ENCODE assay signal across 11 mouse cellular contexts in genomic region chr3:95669309-95669665, GRCm38 (mm10). TPM values are rescaled to one million over a fixed set of nuclear protein-coding genes. Genes with fewer than 3 reads are reported as not detected.
DNase-seq lines count a peak whose midpoint lies in the region; ATAC-seq and TF ChIP-seq lines count a peak whose summit lies in the region.
"Had no signal": no experiment of that assay in that cellular context is flagged by ENCODE, and none has a peak within 500 bp of the region (broad histone marks: within the 10 kb centered on the region; RNA-seq: fewer than 3 reads in every experiment).

No protein-coding gene starts in this region.

- no peaks in the 10 kb centered on the region for H3K9me3 ChIP-seq in heart, postnatal 0 days (replicated peaks; ENCODE audit: control insufficient read depth, low read length)

- H3K79me2 ChIP-seq in macrophage (ENCODE audit: inconsistent target), result peaks cover 76% of the 10 kb centered on the region

- TF ChIP-seq POLR2A in bone marrow, adult 2 months (IDR thresholded peaks at IDR 0.05; ENCODE audit: borderline replicate concordance, control insufficient read depth, low read depth, low read length), result no peak

- DNase-seq in heart, postnatal 0 days (ENCODE audit: low spot score), result no peak
- no peak for DNase-seq in heart, postnatal 10 days
- DNase-seq in 416B (ENCODE audit: low read depth), result peak; percentile 66
- DNase-seq in right cerebral cortex, adult 18-20 months, result no peak
- DNase-seq in adrenal gland, adult 8-10 months, result no peak
- DNase-seq in adrenal gland, postnatal 10 days, result no peak
- DNase-seq: adrenal gland, postnatal 14 days; cerebellum, adult 9-11 months; left cerebral cortex, postnatal 4 days had no signal

- H3K4me3 ChIP-seq in heart, postnatal 0 days (ENCODE audit: low read depth, low read length), result no peak overlapping the region
- H3K4me3 ChIP-seq in bone marrow, adult 2 months (replicated peaks; ENCODE audit: control insufficient read depth, low read depth, low read length), result no peak overlapping the region
- no peak overlapping the region for H3K4me3 ChIP-seq in macrophage (ENCODE audit: inconsistent target)

- 84% methylated on average over 3 of the region's 3 CpGs for WGBS in heart, postnatal 0 days
- WGBS in bone marrow, adult 2 months, result 9% methylated on average over 3 of the region's 3 CpGs
- WGBS in macrophage (ENCODE audit: missing documents), result 7% methylated on average over 3 of the region's 3 CpGs

- no peak overlapping the region for H3K4me2 ChIP-seq in heart, postnatal 0 days (ENCODE audit: low read depth, low read length)

- no peak for TF ChIP-seq CTCF in heart, postnatal 0 days (IDR thresholded peaks at IDR 0.05; ENCODE audit: low read depth)
- no peak for TF ChIP-seq CTCF in bone marrow, adult 2 months (IDR thresholded peaks at IDR 0.05; ENCODE audit: control insufficient read depth, insufficient read depth, low read length)

- peak overlapping the region; percentile 100 for H3K27ac ChIP-seq in heart, postnatal 0 days (ENCODE audit: low read depth)
- peak overlapping the region; percentile 96 for H3K27ac ChIP-seq in bone marrow, adult 2 months (ENCODE audit: control insufficient read depth, insufficient read depth, low read depth, low read length, poor library complexity)
- peak overlapping the region; percentile 84 for H3K27ac ChIP-seq in macrophage

- H3K4me1 ChIP-seq in heart, postnatal 0 days (ENCODE audit: control insufficient read depth, insufficient read depth), result peaks cover 67% of the 10 kb centered on the region
- H3K4me1 ChIP-seq in bone marrow, adult 2 months (ENCODE audit: control insufficient read depth, insufficient read depth, low read length), result peaks cover 22% of the 10 kb centered on the region

- peaks cover 22% of the 10 kb centered on the region for H3K36me3 ChIP-seq in heart, postnatal 0 days (replicated peaks; ENCODE audit: control insufficient read depth, insufficient read depth, low read length)
- H3K36me3 ChIP-seq in macrophage (ENCODE audit: inconsistent target), result no peaks in the 10 kb centered on the region

- no peaks in the 10 kb centered on the region for H3K27me3 ChIP-seq in heart, postnatal 0 days (ENCODE audit: control insufficient read depth, insufficient read depth, low read length)

- no peak for TF ChIP-seq EP300 in heart, postnatal 0 days (IDR thresholded peaks at IDR 0.05; ENCODE audit: low read depth)

- no peak overlapping the region for H3K9ac ChIP-seq in heart, postnatal 0 days (replicated peaks; ENCODE audit: low read depth, low read length)

- ATAC-seq in heart, postnatal 0 days (ENCODE audit: insufficient read depth, low read depth), result no peak

- intact Hi-C loops in heart, postnatal 10 days (cut with DNase I), result no loop called here

RNA-seq across cellular contexts. Expression of gene Mcl1, which starts 10.7 kb away (rescaled TPM):
- 213 and 278 TPM in 2 replicates for total RNA-seq in heart, postnatal 0 days (2014; rRNA removed; ENCODE audit: low replicate concordance)
- 50.1 and 51.9 TPM in 2 replicates for polyA plus RNA-seq in heart, postnatal 0 days (2015; fragmentation: Nextera tagmentation; extraction: Ambion mirVana)
- 100 to 1,000 TPM; 147 to 161 TPM for total RNA-seq in heart, postnatal 10 days (2021)
- polyA plus RNA-seq in bone marrow, adult 2 months (2011; ENCODE audit: insufficient read depth, insufficient read length, low replicate concordance, missing spikeins), result 88.8 and 134 TPM in 2 replicates
- 1,000 to 10,000 TPM in 10 of 26 experiments, 100 to 1,000 TPM in 16; 471 to 2,042 (median 842) TPM for total RNA-seq in macrophage (2018; cell fraction: chromatin; rRNA removed)
- 1,000 to 10,000 TPM in 4 of 26 experiments, 100 to 1,000 TPM in 22; 492 to 1,133 (median 611) TPM for total RNA-seq in macrophage (2018; cell fraction: cytosol; rRNA removed)
- 1,000 to 10,000 TPM in 21 of 26 experiments, 100 to 1,000 TPM in 5; 701 to 2,394 (median 1,238) TPM for total RNA-seq in macrophage (2018; cell fraction: nucleus; rRNA removed)
- 251 to 507 TPM (median 488 TPM) in 3 replicates for polyA plus RNA-seq in macrophage (2018)
- total RNA-seq in adrenal gland, adult 8-10 months (2022), result 100 to 1,000 TPM; 177 to 189 (median 179) TPM
- 100 to 1,000 TPM; 116 to 144 TPM for total RNA-seq in adrenal gland, postnatal 10 days (2021)

RNA-seq across cellular contexts. Expression of gene Adamtsl4, which starts 18.4 kb away (rescaled TPM):
- total RNA-seq in heart, postnatal 0 days (2014; rRNA removed; ENCODE audit: low replicate concordance), result 20.2 and 23.8 TPM in 2 replicates
- polyA plus RNA-seq in heart, postnatal 0 days (2015; fragmentation: Nextera tagmentation; extraction: Ambion mirVana), result 7.5 and 11.2 TPM in 2 replicates
- total RNA-seq in heart, postnatal 10 days (2021), result 10 to 100 TPM; 32.2 to 37.4 TPM
- 1.9 and 2.7 TPM in 2 replicates for polyA plus RNA-seq in bone marrow, adult 2 months (2011; ENCODE audit: insufficient read depth, insufficient read length, low replicate concordance, missing spikeins)
- total RNA-seq in macrophage (2018; cell fraction: chromatin; rRNA removed), result 1 to 10 TPM in 21 of 26 experiments, under 1 TPM in 5; 0.40 to 8.2 (median 3.2) TPM
- total RNA-seq in macrophage (2018; cell fraction: cytosol; rRNA removed), result 1 to 10 TPM in 13 of 26 experiments, under 1 TPM in 13; 0.22 to 4.1 (median 1.2) TPM
- total RNA-seq in macrophage (2018; cell fraction: nucleus; rRNA removed), result 1 to 10 TPM in 21 of 26 experiments, under 1 TPM in 5; 0.21 to 9.6 (median 2.3) TPM
- polyA plus RNA-seq in macrophage (2018), result 0.38 to 3.1 TPM (median 1.9 TPM) in 3 replicates
- 10 to 100 TPM in 1 of 4 experiments, 1 to 10 TPM in 3; 4.3 to 10.2 (median 6.4) TPM for total RNA-seq in adrenal gland, adult 8-10 months (2022)
- 10 to 100 TPM; 13.3 to 13.4 TPM for total RNA-seq in adrenal gland, postnatal 10 days (2021)

RNA-seq across cellular contexts. Expression of gene Ensa, which starts 44.5 kb away (rescaled TPM):
- total RNA-seq in heart, postnatal 0 days (2014; rRNA removed; ENCODE audit: low replicate concordance), result 43.3 and 49.6 TPM in 2 replicates
- 38.5 and 40.6 TPM in 2 replicates for polyA plus RNA-seq in heart, postnatal 0 days (2015; fragmentation: Nextera tagmentation; extraction: Ambion mirVana)
- 10 to 100 TPM; 61.4 to 63.6 TPM for total RNA-seq in heart, postnatal 10 days (2021)
- 29.3 and 36.2 TPM in 2 replicates for polyA plus RNA-seq in bone marrow, adult 2 months (2011; ENCODE audit: insufficient read depth, insufficient read length, low replicate concordance, missing spikeins)
- total RNA-seq in macrophage (2018; cell fraction: chromatin; rRNA removed), result 100 to 1,000 TPM; 114 to 467 (median 312) TPM
- total RNA-seq in macrophage (2018; cell fraction: cytosol; rRNA removed), result 100 to 1,000 TPM in 22 of 26 experiments, 10 to 100 TPM in 4; 85.2 to 121 (median 110) TPM
- total RNA-seq in macrophage (2018; cell fraction: nucleus; rRNA removed), result 100 to 1,000 TPM; 134 to 367 (median 267) TPM
- 79.1 to 122 TPM (median 121 TPM) in 3 replicates for polyA plus RNA-seq in macrophage (2018)
- total RNA-seq in adrenal gland, adult 8-10 months (2022), result 100 to 1,000 TPM; 102 to 141 (median 119) TPM
- 10 to 100 TPM; 67.8 to 68.1 TPM for total RNA-seq in adrenal gland, postnatal 10 days (2021)
